Comparison of ENCODE assay signal across 14 mouse cellular contexts in genomic region chr19:60015614-60016300, GRCm38 (mm10).
DNase-seq lines count a peak whose midpoint lies in the region; ATAC-seq and TF ChIP-seq lines count a peak whose summit lies in the region.
"Had no signal": no experiment of that assay in that cellular context is flagged by ENCODE, and none has a peak within 500 bp of the region (broad histone marks: within the 10 kb centered on the region; RNA-seq: fewer than 3 reads in every experiment).

No protein-coding gene starts in this region.

- H3K9me3 ChIP-seq in embryonic facial prominence, embryonic 12.5 days = no peaks in the 10 kb centered on the region
- no peaks in the 10 kb centered on the region for H3K9me3 ChIP-seq in limb, embryonic 14.5 days (ENCODE audit: control insufficient read depth, low read length)
- H3K9me3 ChIP-seq: heart, embryonic 10.5 days; megakaryocyte, embryonic 14.5 days had no signal

- no peak overlapping the region for H3K4me3 ChIP-seq in embryonic facial prominence, embryonic 12.5 days
- H3K4me3 ChIP-seq in limb, embryonic 14.5 days (replicated peaks; ENCODE audit: low read length) = no peak overlapping the region
- H3K4me3 ChIP-seq in lung, adult 2 months (replicated peaks; ENCODE audit: extremely low read depth, low read depth, low read length) = no peak overlapping the region
- H3K4me3 ChIP-seq: heart, embryonic 10.5 days; megakaryocyte, embryonic 14.5 days had no signal

- H3K4me1 ChIP-seq in embryonic facial prominence, embryonic 12.5 days = peaks cover 17% of the 10 kb centered on the region
- peaks cover 19% of the 10 kb centered on the region for H3K4me1 ChIP-seq in limb, embryonic 14.5 days (ENCODE audit: control insufficient read depth, insufficient read depth, low read length)
- H3K4me1 ChIP-seq in lung, adult 2 months (ENCODE audit: control insufficient read depth, insufficient read depth, low read length) = no peaks in the 10 kb centered on the region
- H3K4me1 ChIP-seq: heart, embryonic 10.5 days; megakaryocyte, embryonic 14.5 days had no signal

- peak; percentile 64; the same call in 1 of the 2 replicates for ATAC-seq in embryonic facial prominence, embryonic 12.5 days (ENCODE audit: insufficient number of reproducible peaks, insufficient read depth, low FRiP score, low TSS enrichment)
- ATAC-seq in limb, embryonic 14.5 days (ENCODE audit: low FRiP score, low read depth) = peak; percentile 53; the same call in 1 of the 2 replicates
- ATAC-seq: inflammation-experienced regulatory T-cells, adult 6 months had no signal

- no peak for TF ChIP-seq POLR2A in limb, embryonic 14.5 days (IDR thresholded peaks at IDR 0.05; ENCODE audit: borderline replicate concordance, extremely low read depth, insufficient read depth, insufficient read length)
- TF ChIP-seq POLR2A in lung, adult 2 months (IDR thresholded peaks at IDR 0.05; ENCODE audit: borderline replicate concordance, extremely low read depth, low read depth, low read length) = no peak

- TF ChIP-seq CTCF in lung, adult 2 months (IDR thresholded peaks at IDR 0.05; ENCODE audit: insufficient read depth, low read length) = no peak

- H3K36me3 ChIP-seq in embryonic facial prominence, embryonic 12.5 days = no peaks in the 10 kb centered on the region
- H3K36me3 ChIP-seq in limb, embryonic 14.5 days (ENCODE audit: control insufficient read depth, insufficient read depth, low read length) = no peaks in the 10 kb centered on the region
- H3K36me3 ChIP-seq: heart, embryonic 10.5 days had no signal

- 0 out of 2 replicates have a peak, but pooled peaks cover 3% of the 10 kb centered on the region for H3K27me3 ChIP-seq in embryonic facial prominence, embryonic 12.5 days
- H3K27me3 ChIP-seq in limb, embryonic 14.5 days (ENCODE audit: control insufficient read depth, insufficient read depth, low read length) = no peaks in the 10 kb centered on the region
- H3K27me3 ChIP-seq: megakaryocyte, embryonic 14.5 days had no signal

- WGBS in embryonic facial prominence, embryonic 12.5 days = 8% methylated on average over 12 of the region's 12 CpGs
- WGBS in limb, embryonic 14.5 days = 10% methylated on average over 12 of the region's 12 CpGs
- WGBS in lung, adult 2 months = 71% methylated on average over 12 of the region's 12 CpGs

- H3K27ac ChIP-seq in embryonic facial prominence, embryonic 12.5 days = no peak overlapping the region
- H3K27ac ChIP-seq in limb, embryonic 14.5 days (replicated peaks; ENCODE audit: low read depth, low read length) = 0 out of 2 replicates have a peak overlapping the region, but pooled peaks have one; percentile 33
- H3K27ac ChIP-seq: heart, embryonic 10.5 days had no signal

- H3K9ac ChIP-seq in embryonic facial prominence, embryonic 12.5 days = no peak overlapping the region
- H3K9ac ChIP-seq in limb, embryonic 14.5 days (ENCODE audit: low read depth, low read length, severe bottlenecking) = no peak overlapping the region
- H3K9ac ChIP-seq: lung, embryonic 14.5 days had no signal

- H3K4me2 ChIP-seq in embryonic facial prominence, embryonic 12.5 days (replicated peaks) = peak overlapping the region; percentile 20
- peak overlapping the region; percentile 35; the same call in 1 of the 2 replicates for H3K4me2 ChIP-seq in limb, embryonic 14.5 days (replicated peaks; ENCODE audit: low read depth, low read length, severe bottlenecking)
- H3K4me2 ChIP-seq: lung, embryonic 14.5 days had no signal

- DNase-seq in embryo, embryonic 10 days (ENCODE audit: low spot score) = peak; percentile 64
- peak; percentile 83 for DNase-seq in forelimb bud, embryonic 11.5 days (ENCODE audit: low read depth, low spot score)
- DNase-seq in limb, embryonic 14.5 days (ENCODE audit: low spot score) = peak; percentile 51
- no peak for DNase-seq in MN1 (ENCODE audit: low spot score)
- no peak for DNase-seq in cerebellum, adult 11 months
- DNase-seq in lung, adult 18-20 months = no peak
- no peak for DNase-seq in lung, adult 2 months
- DNase-seq: kidney, postnatal 4 days; lung, embryonic 14.5 days; thymus, postnatal 14 days had no signal

Comparison
In these comparisons a context has a peak if more than half of its experiments do, and no peak if none do; other contexts are left out.
1. DNase-seq: peak in embryo, embryonic 10 days (single experiment), forelimb bud, embryonic 11.5 days (single experiment) and limb, embryonic 14.5 days (single experiment); none in MN1 (single experiment), cerebellum, adult 11 months (single experiment), lung, adult 18-20 months (0 of 2) and lung, adult 2 months (single experiment).